Mouse (Mus musculus) forebrain, embryonic 14.5 days (tissue): ENCODE measurements around the gene Gm13103. TPM values are rescaled to one million over a fixed set of nuclear protein-coding genes. Genes with fewer than 3 reads are reported as not detected.
"Not testable (repeated sequence)": the region's sequence is repeated elsewhere in the genome, so short reads cannot be mapped to it uniquely, and the experiment has no call there.

Experiments
- ATAC-seq: fragments of 200-750 bp; cut with Nextera tagmentation; 2 replicates; pipeline ENCODE4 v1.8.0; 2017; ENCODE audit warnings: mild to moderate bottlenecking, moderate library complexity
- DNase-seq: peaks from one replicate; pipeline ENCODE4 v3.0.0-alpha.2; 2015; ENCODE audit warnings: low spot score
- H3K27ac ChIP-seq: fragments of 300-500 bp; sonication (generic); 2 replicates; pipeline ENCODE4 v1.5.1; 2014; ENCODE audit warnings: low read depth, mild to moderate bottlenecking, control low read depth, low read length, moderate library complexity
- H3K27me3 ChIP-seq: fragments of 300-500 bp; sonication (generic); replicated peaks from 2 replicates; pipeline ENCODE4 v1.6.1; 2014; ENCODE audit warnings: low read length, control low read depth, mixed read lengths; ENCODE audit not compliant: control insufficient read depth, insufficient read depth
- H3K36me3 ChIP-seq: fragments of 300-500 bp; sonication (generic); 2 replicates; pipeline ENCODE4 v1.6.1; 2014; ENCODE audit warnings: low read length, control low read depth; ENCODE audit not compliant: control insufficient read depth, insufficient read depth
- H3K4me1 ChIP-seq: fragments of 300-500 bp; sonication (generic); 2 replicates; pipeline ENCODE4 v1.6.1; 2014; ENCODE audit warnings: antibody characterized with exemption, low read length, control low read depth; ENCODE audit not compliant: control insufficient read depth, insufficient read depth
- H3K4me2 ChIP-seq: fragments of 300-500 bp; sonication (generic); 2 replicates; pipeline ENCODE4 v1.6.1; 2014; ENCODE audit warnings: mild to moderate bottlenecking, control low read depth, low read length
- H3K4me3 ChIP-seq: fragments of 300-500 bp; sonication (generic); 2 replicates; pipeline ENCODE4 v1.5.1; 2014; ENCODE audit warnings: low read depth, low read length, control low read depth
- H3K9ac ChIP-seq: fragments of 300-500 bp; sonication (generic); 2 replicates; pipeline ENCODE4 v1.6.1; 2014; ENCODE audit warnings: mild to moderate bottlenecking, low read length, control low read depth, moderate library complexity
- H3K9me3 ChIP-seq: fragments of 300-500 bp; sonication (generic); replicated peaks from 2 replicates; pipeline ENCODE4 v1.6.1; 2016; ENCODE audit warnings: low read length, control low read depth, mixed read lengths; ENCODE audit not compliant: control insufficient read depth
- WGBS: fragments of 180-500 bp; shearing (Covaris S2); extraction: QIAGEN DNeasy Blood & Tissue Kit; methylation state at CpG from one replicate; pipeline ENCODE4 v1.1.7; 2014; 5-methylcytosine and 5-hydroxymethylcytosine counted together
- polyA plus RNA-seq: library from polyadenylated mRNA; unstranded; fragments of >200 nt; fragmentation: Nextera tagmentation; extraction: Ambion mirVana; gene quantifications from 2 replicates; pipeline ENCODE4 v1.2.1, GENCODE M21; 2014

Gene Gm13103
- polyA plus RNA-seq = not detected in 2 replicates

- H3K4me1 ChIP-seq, ATAC-seq, H3K27me3 ChIP-seq, H3K9me3 ChIP-seq, H3K4me2 ChIP-seq, DNase-seq, H3K9ac ChIP-seq, H3K36me3 ChIP-seq, H3K4me3 ChIP-seq, H3K27ac ChIP-seq: not testable (repeated sequence)
These were observed at the start of gene Gm13103 for GRCm38 (mm10) chr4:143846197-143846596. Gene Gm13103 (plus strand): TSS chr4:143846497.

DNA sequence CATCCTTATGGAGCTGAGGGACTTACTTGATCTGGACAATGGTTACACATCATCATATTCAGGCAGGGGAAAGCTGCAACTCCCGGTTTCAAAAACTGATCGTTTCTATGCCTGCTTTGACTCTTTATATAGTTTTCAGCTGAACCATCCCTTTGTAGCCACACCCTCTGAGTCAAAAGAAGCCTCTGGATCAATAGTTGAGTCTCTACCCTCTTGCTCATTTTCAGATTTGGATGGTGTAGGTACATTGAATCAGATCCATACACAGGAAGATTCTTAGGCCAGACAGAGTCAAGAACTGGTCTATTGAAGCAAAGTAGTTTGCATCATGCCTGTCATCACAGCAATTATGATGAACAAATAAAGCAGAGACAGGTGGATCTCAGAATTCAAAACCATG lies 30.3 kb upstream of the Gm13103 start, which contains the start of gene Gm13084:
TSS of gene Gm13084 (minus strand) at position 101 of the 400 bp plus-strand sequence.
- ATAC-seq (no peak), DNase-seq (no peak)
- Histone ChIP-seq H3K4me3 (no peak within 1 kb of the TSS), H3K4me2 (no peak within 1 kb of the TSS), H3K27ac (no peak within 1 kb of the TSS), H3K36me3 (no peaks in the 10 kb centered on the region), H3K27me3 (no peaks in the 10 kb centered on the region), H3K4me1 (no peaks in the 10 kb centered on the region), H3K9me3 (peaks cover 8% of the 10 kb centered on the region; the same call in 1 of the 2 replicates), H3K9ac (no peak within 1 kb of the TSS)
- 80% methylated on average over 2 of the region's 2 CpGs for WGBS

- H3K4me2 ChIP-seq, H3K4me3 ChIP-seq, H3K27ac ChIP-seq, H3K4me1 ChIP-seq, H3K36me3 ChIP-seq, ATAC-seq, DNase-seq, H3K27me3 ChIP-seq, H3K9me3 ChIP-seq, H3K9ac ChIP-seq: not testable (repeated sequence)
- WGBS = 84% methylated on average over 1 of the region's 1 CpGs
These were observed 36.1 kb downstream of the Gm13103 start for GRCm38 (mm10) chr4:143882371-143882770.

- H3K4me3 ChIP-seq, H3K9me3 ChIP-seq, H3K4me1 ChIP-seq, H3K4me2 ChIP-seq, DNase-seq, H3K27ac ChIP-seq, H3K36me3 ChIP-seq, ATAC-seq, H3K9ac ChIP-seq, H3K27me3 ChIP-seq: not testable (repeated sequence)
- 80% methylated on average over 3 of the region's 3 CpGs for WGBS
These were observed 48.1 kb downstream of the Gm13103 start for GRCm38 (mm10) chr4:143894406-143894805.

DNA sequence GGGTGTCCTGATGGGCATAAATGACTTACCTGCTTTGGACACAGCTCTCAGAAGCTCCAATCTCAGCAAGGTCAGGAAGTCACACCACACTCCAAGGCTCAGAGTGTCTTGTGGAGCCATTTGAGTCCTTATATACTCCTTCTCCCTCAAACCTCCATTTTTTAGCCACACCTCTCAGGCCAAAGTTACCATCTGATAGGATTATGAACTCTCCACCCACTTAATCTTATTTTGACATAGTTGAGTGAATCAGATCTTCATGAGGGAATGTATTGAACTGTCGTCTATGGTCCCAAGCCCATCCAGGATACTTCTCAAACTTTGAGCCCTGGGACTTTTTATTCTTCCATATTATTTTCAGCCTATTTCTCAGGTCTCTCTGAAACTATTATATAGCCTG lies 54.0 kb downstream of the Gm13103 start, which contains the start of gene Pramef6:
TSS of gene Pramef6 (minus strand) at position 101 of the 400 bp plus-strand sequence.
- not testable (repeated sequence) for H3K36me3 ChIP-seq, H3K27me3 ChIP-seq, ATAC-seq, H3K27ac ChIP-seq, H3K4me1 ChIP-seq, H3K4me2 ChIP-seq, H3K9ac ChIP-seq, DNase-seq, H3K9me3 ChIP-seq, H3K4me3 ChIP-seq
- WGBS = 91% methylated on average over 1 of the region's 1 CpGs

Other genes starting within 250 kb of the Gm13103 start
- not detected in 2 replicates for gene Gm13083, start 231.5 kb upstream of the Gm13103 start, polyA plus RNA-seq
- not detected in 2 replicates for gene Gm13088, start 189.3 kb upstream of the Gm13103 start, polyA plus RNA-seq
- not detected in 2 replicates for gene Gm13089, start 143.8 kb upstream of the Gm13103 start, polyA plus RNA-seq
- not detected in 2 replicates for gene Gm13078, start 127.0 kb upstream of the Gm13103 start, polyA plus RNA-seq
- not detected in 2 replicates for gene Gm13023, start 57.1 kb upstream of the Gm13103 start, polyA plus RNA-seq
- gene Gm13084, start 30.4 kb upstream of the Gm13103 start, polyA plus RNA-seq = not detected in 2 replicates
- gene Pramef6, start 53.9 kb downstream of the Gm13103 start, polyA plus RNA-seq = not detected in 2 replicates
- not detected in 2 replicates for gene Pramef25, start 104.5 kb downstream of the Gm13103 start, polyA plus RNA-seq
- gene Gm13101, start 120.5 kb downstream of the Gm13103 start, polyA plus RNA-seq = not detected in 2 replicates
- not detected in 2 replicates for gene Pramef17, start 147.9 kb downstream of the Gm13103 start, polyA plus RNA-seq
- not detected in 2 replicates for gene Pramel4, start 212.6 kb downstream of the Gm13103 start, polyA plus RNA-seq